Mouse (Mus musculus) mature B cell (primary cell): ENCODE results near the gene Pdcd4.
"Not testable (repeated sequence)": the region's sequence is repeated elsewhere in the genome, so short reads cannot be mapped to it uniquely, and the experiment has no call there.

ENCODE experiments used
- in situ Hi-C: fragments of 300-500 bp; cut with MboI; formaldehyde crosslinking; loops from 2 replicates; pipeline ENCODE4 v1.14.3; 2019

Pdcd4 gene

GRCm38 (mm10) chr19:53901931-53902738, 10.1 kb downstream of the Pdcd4 start:
- in situ Hi-C loops = no loop called here

- in situ Hi-C loops = no loop called here
Measured at GRCm38 (mm10) chr19:53902739-53903487, 10.9 kb downstream of the Pdcd4 start.

- in situ Hi-C loops = no loop called here
Measured at GRCm38 (mm10) chr19:53903507-53904321, 11.7 kb downstream of the Pdcd4 start.

GRCm38 (mm10) chr19:53904833-53905480, 12.9 kb downstream of the Pdcd4 start:
- in situ Hi-C loops = no loop called here

GRCm38 (mm10) chr19:53906033-53906702, 14.1 kb downstream of the Pdcd4 start:
- in situ Hi-C loops = no loop called here

- in situ Hi-C loops = not testable (repeated sequence)
Measured at GRCm38 (mm10) chr19:53906703-53907070, 14.7 kb downstream of the Pdcd4 start.

GRCm38 (mm10) chr19:53914950-53915349, 22.9 kb downstream of the Pdcd4 start:
- in situ Hi-C loops = no loop called here

- in situ Hi-C loops = no loop called here
Measured at GRCm38 (mm10) chr19:53919541-53919940, 27.5 kb downstream of the Pdcd4 start.

GRCm38 (mm10) chr19:53921996-53922395, 30.0 kb downstream of the Pdcd4 start:
- in situ Hi-C loops = not testable (repeated sequence)

GRCm38 (mm10) chr19:53925338-53925751, 33.3 kb downstream of the Pdcd4 start:
- in situ Hi-C loops = no loop called here

GRCm38 (mm10) chr19:53926705-53927104, 34.7 kb downstream of the Pdcd4 start:
- in situ Hi-C loops = no loop called here

- in situ Hi-C loops = no loop called here
Measured at GRCm38 (mm10) chr19:53929218-53929617, 37.2 kb downstream of the Pdcd4 start.

- in situ Hi-C loops = no loop called here
Measured at GRCm38 (mm10) chr19:53933050-53933449, 41.0 kb downstream of the Pdcd4 start.

- in situ Hi-C loops = no loop called here
Measured at GRCm38 (mm10) chr19:53934046-53934445, 42.0 kb downstream of the Pdcd4 start.

GRCm38 (mm10) chr19:53939467-53939866, 47.4 kb downstream of the Pdcd4 start:
- in situ Hi-C loops = no loop called here

GRCm38 (mm10) chr19:53941139-53941538, 49.1 kb downstream of the Pdcd4 start:
- in situ Hi-C loops = no loop called here

- in situ Hi-C loops = no loop called here
Measured at GRCm38 (mm10) chr19:53942342-53942741, 50.3 kb downstream of the Pdcd4 start.

- in situ Hi-C loops = no loop called here
Measured at GRCm38 (mm10) chr19:53943802-53944785, 52.1 kb downstream of the Pdcd4 start, which contains the start of the genes Shoc2 and Bbip1. TSS of gene Shoc2 (plus strand) at chr19:53944306. TSS of gene Bbip1 (minus strand) at chr19:53944627.

GRCm38 (mm10) chr19:53944786-53945169, 52.7 kb downstream of the Pdcd4 start:
- in situ Hi-C loops = no loop called here
